Comparison of ENCODE assay signal across 8 mouse cellular contexts in genomic region chr6:140337897-140338749, GRCm38 (mm10).
A peak's percentile ranks its signal among the peaks of the same experiment; 100 is the strongest.
DNase-seq lines count a peak whose midpoint lies in the region; ATAC-seq and TF ChIP-seq lines count a peak whose summit lies in the region.

No protein-coding gene starts in this region.

- no peak for DNase-seq in layer of hippocampus, adult 2 months (ENCODE audit: low spot score in 2 of 2)
- DNase-seq in layer of hippocampus, postnatal 25 days (ENCODE audit: extremely low spot score in 1 of 2, low spot score in 1 of 2), result no peak
- DNase-seq in hindbrain, postnatal 0 days (ENCODE audit: low spot score), result peak; percentile 47
- DNase-seq in lung, postnatal 0 days (ENCODE audit: low spot score), result peak; percentile 22
- no peak for DNase-seq in thymus, adult 18-20 months
- no peak for DNase-seq in gastrocnemius, postnatal 25 days

- H3K36me3 ChIP-seq in embryonic facial prominence, embryonic 12.5 days, result no peaks in the 10 kb centered on the region
- H3K36me3 ChIP-seq in hindbrain, postnatal 0 days (ENCODE audit: insufficient read depth, low read length), result no peaks in the 10 kb centered on the region
- no peaks in the 10 kb centered on the region for H3K36me3 ChIP-seq in lung, postnatal 0 days (ENCODE audit: insufficient read depth, low read length)

- no peaks in the 10 kb centered on the region for H3K9me3 ChIP-seq in embryonic facial prominence, embryonic 12.5 days
- H3K9me3 ChIP-seq in hindbrain, postnatal 0 days (ENCODE audit: low read length), result no peaks in the 10 kb centered on the region
- H3K9me3 ChIP-seq in lung, postnatal 0 days (ENCODE audit: low read length), result no peaks in the 10 kb centered on the region

- H3K27me3 ChIP-seq in embryonic facial prominence, embryonic 12.5 days, result no peaks in the 10 kb centered on the region
- H3K27me3 ChIP-seq in hindbrain, postnatal 0 days (ENCODE audit: insufficient read depth, low read length), result no peaks in the 10 kb centered on the region
- no peaks in the 10 kb centered on the region for H3K27me3 ChIP-seq in lung, postnatal 0 days (replicated peaks; ENCODE audit: insufficient read depth, low read length)

- H3K27ac ChIP-seq in layer of hippocampus, adult 2 months, result peak overlapping the region; percentile 37; the same call in 1 of the 2 replicates
- H3K27ac ChIP-seq in embryonic facial prominence, embryonic 12.5 days, result peak overlapping the region; percentile 65; the same call in 1 of the 2 replicates
- peak overlapping the region; percentile 36; the same call in 1 of the 2 replicates for H3K27ac ChIP-seq in hindbrain, postnatal 0 days
- peak overlapping the region; percentile 28; the same call in 1 of the 2 replicates for H3K27ac ChIP-seq in lung, postnatal 0 days (ENCODE audit: low read length)

- no peak overlapping the region for H3K9ac ChIP-seq in embryonic facial prominence, embryonic 12.5 days
- H3K9ac ChIP-seq in hindbrain, postnatal 0 days (replicated peaks; ENCODE audit: low read length), result 0 out of 2 replicates have a peak overlapping the region, but pooled peaks have one; percentile 38
- no peak overlapping the region for H3K9ac ChIP-seq in lung, postnatal 0 days (replicated peaks; ENCODE audit: low read depth)

- H3K4me3 ChIP-seq in layer of hippocampus, adult 2 months, result peak overlapping the region; percentile 39
- H3K4me3 ChIP-seq in embryonic facial prominence, embryonic 12.5 days, result no peak overlapping the region
- H3K4me3 ChIP-seq in hindbrain, postnatal 0 days (ENCODE audit: low read length), result peak overlapping the region; percentile 23
- H3K4me3 ChIP-seq in lung, postnatal 0 days (ENCODE audit: low read depth, low read length), result 0 out of 2 replicates have a peak overlapping the region, but pooled peaks have one; percentile 15

- no peak for ATAC-seq in embryonic facial prominence, embryonic 12.5 days (ENCODE audit: insufficient number of reproducible peaks, insufficient read depth, low FRiP score, low TSS enrichment)
- 0 out of 2 replicates have a peak, but pooled peaks have one; percentile 37 for ATAC-seq in hindbrain, postnatal 0 days
- no peak for ATAC-seq in lung, postnatal 0 days
- no peak for ATAC-seq in megakaryocyte-erythroid progenitor cell, adult 5-6 weeks (replicated peaks; ENCODE audit: low FRiP score, low TSS enrichment, poor library complexity, severe bottlenecking)

- H3K4me2 ChIP-seq in embryonic facial prominence, embryonic 12.5 days (replicated peaks), result peak overlapping the region; percentile 29; the same call in 1 of the 2 replicates
- peak overlapping the region; percentile 57 for H3K4me2 ChIP-seq in hindbrain, postnatal 0 days (ENCODE audit: low read depth, low read length)
- H3K4me2 ChIP-seq in lung, postnatal 0 days (replicated peaks; ENCODE audit: low read depth, low read length), result peak overlapping the region; percentile 42

- no peak for TF ChIP-seq CTCF in layer of hippocampus, adult 2 months (conservative IDR thresholded peaks at IDR 0.05)
- TF ChIP-seq CTCF in hindbrain, postnatal 0 days (IDR thresholded peaks at IDR 0.05; ENCODE audit: low read depth), result no peak
- no peak for TF ChIP-seq CTCF in lung, postnatal 0 days (IDR thresholded peaks at IDR 0.05)

- peaks cover 23% of the 10 kb centered on the region for H3K4me1 ChIP-seq in embryonic facial prominence, embryonic 12.5 days
- H3K4me1 ChIP-seq in hindbrain, postnatal 0 days (ENCODE audit: insufficient read depth, low read length), result no peaks in the 10 kb centered on the region; the same call in 1 of the 2 replicates
- H3K4me1 ChIP-seq in lung, postnatal 0 days (ENCODE audit: insufficient read depth, low read depth, low read length), result 0 out of 2 replicates have a peak, but pooled peaks cover 5% of the 10 kb centered on the region

- 35% methylated on average over 19 of the region's 19 CpGs for WGBS in embryonic facial prominence, embryonic 12.5 days
- 13% methylated on average over 19 of the region's 19 CpGs for WGBS in hindbrain, postnatal 0 days
- 45% methylated on average over 19 of the region's 19 CpGs for WGBS in lung, postnatal 0 days

- TF ChIP-seq EP300 in lung, postnatal 0 days (IDR thresholded peaks at IDR 0.05), result no peak

Comparison
In these comparisons a context has a peak if more than half of its experiments do, and no peak if none do; other contexts are left out.
1. DNase-seq: peak in hindbrain, postnatal 0 days (single experiment) and lung, postnatal 0 days (single experiment); none in layer of hippocampus, adult 2 months (0 of 2), layer of hippocampus, postnatal 25 days (0 of 2), thymus, adult 18-20 months (0 of 2) and gastrocnemius, postnatal 25 days (single experiment).
2. Peak in every context shown above with its lines, with median percentiles within 50 percentile points of each other: H3K27ac ChIP-seq and H3K4me2 ChIP-seq.